Mouse (Mus musculus) granulocyte monocyte progenitor cell, adult 5-6 weeks (primary cell): ENCODE results near the gene Cherp. TPM values are rescaled to one million over a fixed set of nuclear protein-coding genes. Genes with fewer than 3 reads are reported as not detected.

Source experiments
- ATAC-seq: replicated peaks from 2 replicates; pipeline ENCODE4 v1.8.0; 2016; ENCODE audit warnings: mild to moderate bottlenecking, moderate TSS enrichment, inconsistent platforms; ENCODE audit not compliant: poor library complexity, severe bottlenecking
- total RNA-seq, 2 experiments: library from RNA; stranded (forward) in 1 of 2; stranded (reverse) in 1 of 2; fragments of 200-712, 200-1000 nt in 1 of 2; fragments of >200 nt in 1 of 2; fragmentation: Nextera tagmentation in 1 of 2; gene quantifications; 2 replicates each; pipeline ENCODE4 v1.2.3; 2014 to 2017

Gene Cherp
- total RNA-seq (2014; fragmentation: Nextera tagmentation) (88.2 and 110 TPM in 2 replicates), total RNA-seq (2017) (13.3 and 27.7 TPM in 2 replicates)

GRCm38 (mm10) chr8:72474826-72475546, at the start of gene Cherp:
Cherp (minus strand) TSS chr8:72475226.
- ATAC-seq = peak; percentile 91

GRCm38 (mm10) chr8:72521888-72522287, 46.9 kb upstream of the Cherp start:
- ATAC-seq = peak; percentile 52

- no peak for ATAC-seq
Observed at GRCm38 (mm10) chr8:72517421-72517988, 42.5 kb upstream of the Cherp start.

- ATAC-seq = no peak
Observed at GRCm38 (mm10) chr8:72513158-72513557, 38.1 kb upstream of the Cherp start.

- ATAC-seq = no peak
Observed at GRCm38 (mm10) chr8:72512648-72513047, 37.6 kb upstream of the Cherp start.

- ATAC-seq = no peak
Observed at GRCm38 (mm10) chr8:72507505-72507904, 32.5 kb upstream of the Cherp start.

GRCm38 (mm10) chr8:72504637-72505314, 29.8 kb upstream of the Cherp start:
- ATAC-seq = no peak

- no peak for ATAC-seq
Observed at GRCm38 (mm10) chr8:72504137-72504536, 29.1 kb upstream of the Cherp start.

GRCm38 (mm10) chr8:72500521-72500931, 25.5 kb upstream of the Cherp start:
- no peak for ATAC-seq

- no peak for ATAC-seq
Observed at GRCm38 (mm10) chr8:72499521-72500284, 24.7 kb upstream of the Cherp start.

- no peak for ATAC-seq
Observed at GRCm38 (mm10) chr8:72498527-72498926, 23.5 kb upstream of the Cherp start.

- ATAC-seq = no peak
Observed at GRCm38 (mm10) chr8:72497911-72498310, 22.9 kb upstream of the Cherp start.

GRCm38 (mm10) chr8:72496217-72496616, 21.2 kb upstream of the Cherp start:
- no peak for ATAC-seq

GRCm38 (mm10) chr8:72495411-72496111, 20.5 kb upstream of the Cherp start:
- no peak for ATAC-seq

GRCm38 (mm10) chr8:72493381-72493780, 18.4 kb upstream of the Cherp start:
- ATAC-seq = no peak

GRCm38 (mm10) chr8:72492622-72493081, 17.6 kb upstream of the Cherp start:
- peak; percentile 85 for ATAC-seq

GRCm38 (mm10) chr8:72491680-72492621, 16.9 kb upstream of the Cherp start, which contains the start of gene Slc35e1:
Slc35e1 (minus strand) TSS chr8:72492614.
- peak; percentile 8 for ATAC-seq

- no peak for ATAC-seq
Observed at GRCm38 (mm10) chr8:72491017-72491416, 16.0 kb upstream of the Cherp start.

GRCm38 (mm10) chr8:72487014-72487413, 12.0 kb upstream of the Cherp start:
- ATAC-seq = peak; percentile 71
